Mouse (Mus musculus): Measurements from ENCODE around the gene Ano8.

The Ano8 gene

DNA sequence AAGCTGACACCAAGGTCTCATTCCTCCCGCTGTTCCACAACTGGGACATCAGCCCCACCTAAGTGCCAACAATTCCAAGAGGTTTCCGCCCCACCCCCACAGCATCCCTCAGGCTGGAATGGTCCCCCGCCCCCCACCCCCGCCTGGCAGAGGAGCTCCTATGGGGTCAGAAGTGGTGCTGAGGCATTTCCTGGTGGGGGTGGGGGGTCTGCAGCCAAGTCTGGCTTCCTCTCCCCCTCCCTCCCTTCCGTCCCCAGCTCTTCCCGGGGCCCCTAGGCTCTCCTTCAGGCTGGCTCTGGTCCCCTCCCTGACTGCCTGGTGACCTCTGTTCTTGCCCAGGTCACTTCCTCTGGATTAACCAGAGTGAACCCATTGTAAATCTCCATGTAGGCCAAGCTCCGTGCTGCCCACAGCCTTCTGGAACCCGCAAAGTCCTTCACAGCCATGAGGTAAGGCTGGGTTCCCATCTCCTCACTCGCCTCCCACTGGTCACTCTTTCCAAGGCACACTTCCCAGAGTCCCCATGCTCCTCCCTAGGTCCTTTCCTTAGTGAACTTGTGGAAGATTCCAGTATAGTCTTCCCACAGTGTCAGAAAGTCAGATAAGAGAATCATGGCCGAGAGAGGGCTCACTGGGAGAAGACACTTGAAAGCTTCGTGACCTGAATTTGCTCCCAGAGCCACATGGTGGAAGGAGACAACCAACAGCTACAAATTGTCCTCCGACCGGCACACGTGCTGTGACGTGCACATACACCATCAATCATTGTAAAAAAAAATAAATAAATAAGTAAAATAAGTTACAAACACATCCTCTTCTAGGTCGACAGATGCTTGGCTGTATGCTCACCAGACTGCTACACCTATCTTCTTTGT is 13.3 kb upstream of the Ano8 start:
- DNase-seq, result peak; percentile 82

DNA sequence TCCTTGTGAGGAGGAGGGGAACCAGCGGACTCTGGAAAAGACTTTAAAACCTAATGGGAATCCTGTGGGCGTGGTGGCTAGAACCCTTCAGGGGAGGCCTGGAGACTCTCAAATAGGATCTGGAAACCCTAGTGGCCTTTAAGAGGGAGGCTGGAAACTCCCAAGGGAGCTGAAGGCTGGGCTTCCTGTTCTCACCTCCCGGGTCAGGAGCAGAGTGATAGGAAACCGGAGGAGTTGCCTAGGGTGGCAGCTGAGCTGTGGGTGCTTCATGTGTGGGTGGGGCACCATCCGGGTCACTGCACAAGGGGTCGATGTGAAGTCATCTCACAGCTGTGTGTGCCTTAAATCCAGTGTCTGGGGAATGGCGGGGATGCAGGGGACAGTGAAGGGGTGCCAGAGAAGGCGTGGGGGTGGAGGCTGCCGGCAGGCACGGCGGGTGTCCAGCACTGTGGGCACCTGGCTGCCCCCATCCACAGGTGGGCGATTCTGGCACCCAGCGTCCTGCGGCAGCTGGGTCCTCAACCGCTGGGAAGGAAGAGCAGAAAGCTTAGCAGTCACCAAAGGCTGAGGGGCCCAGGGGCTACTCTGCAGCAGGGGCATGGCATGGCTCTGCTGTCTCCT is 12.2 kb upstream of the Ano8 start:
- DNase-seq, result peak; percentile 68

DNA sequence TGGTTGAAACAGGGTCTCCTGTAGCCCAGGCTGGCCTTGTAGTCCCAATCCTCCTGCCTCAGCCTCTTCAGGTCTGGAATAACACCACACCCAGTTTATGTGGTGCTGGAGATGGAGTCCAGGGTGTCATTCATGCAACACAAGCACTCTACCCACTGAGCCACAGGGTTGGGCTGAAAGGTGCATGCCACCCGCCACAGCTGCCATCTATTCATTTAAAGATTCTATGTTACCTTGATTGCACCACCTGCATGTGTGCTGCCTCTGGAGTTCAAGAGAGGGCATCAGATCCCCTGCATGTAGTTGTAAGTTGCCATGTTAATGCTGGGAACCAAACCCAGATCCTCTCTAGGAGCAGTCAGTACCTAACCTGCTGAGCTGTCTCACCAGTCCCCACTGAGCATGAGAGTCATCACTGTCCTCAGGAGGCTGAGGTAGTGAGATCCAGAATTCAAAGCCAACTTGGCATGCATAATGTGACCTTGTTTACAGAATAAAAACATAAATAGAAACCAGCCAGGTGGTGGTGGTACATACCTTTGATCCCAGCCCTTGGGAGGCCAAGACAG is 11.4 kb upstream of the Ano8 start:
- DNase-seq, result no peak

DNA sequence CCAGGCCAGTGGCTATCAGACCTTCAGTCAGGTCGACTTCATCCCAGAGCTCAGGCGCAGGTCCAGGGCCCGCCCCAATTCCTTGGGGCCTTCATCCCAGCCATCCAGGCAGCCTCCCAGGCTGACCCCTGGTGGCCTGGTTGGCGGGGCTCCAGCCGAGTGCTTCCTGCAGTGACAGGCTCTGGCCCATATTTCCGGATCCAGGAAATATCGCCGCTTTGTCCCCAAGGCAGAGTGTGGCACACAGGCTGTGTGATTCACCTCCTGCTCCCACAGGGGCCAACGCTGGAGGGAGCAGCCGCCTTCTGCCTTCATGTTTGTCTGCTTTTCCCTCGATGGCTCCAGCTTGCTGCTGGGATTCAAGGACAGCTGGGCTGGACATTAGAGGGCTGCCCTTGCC is 10.7 kb upstream of the Ano8 start:
- DNase-seq, result peak; percentile 98

DNA sequence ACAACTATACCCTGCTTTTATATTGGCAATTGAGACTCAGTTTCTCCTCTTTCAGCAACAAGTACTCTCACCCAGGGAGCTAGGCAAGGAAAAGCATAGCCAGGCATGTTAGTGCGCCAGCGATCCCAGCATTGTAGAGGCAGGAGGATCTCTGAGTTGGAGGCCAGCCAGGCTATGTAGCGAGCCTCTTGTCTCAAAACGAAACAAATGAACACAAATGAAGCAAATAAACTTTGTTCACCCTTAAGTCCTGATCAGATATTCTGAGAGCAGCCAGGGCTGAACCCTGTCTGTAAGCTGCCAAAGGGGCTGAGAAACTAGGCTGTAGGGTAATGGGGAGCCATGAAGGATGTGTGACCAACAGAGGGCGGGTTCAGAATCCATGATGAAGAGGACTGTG is 10.0 kb upstream of the Ano8 start:
- DNase-seq, result peak; percentile 61

DNA sequence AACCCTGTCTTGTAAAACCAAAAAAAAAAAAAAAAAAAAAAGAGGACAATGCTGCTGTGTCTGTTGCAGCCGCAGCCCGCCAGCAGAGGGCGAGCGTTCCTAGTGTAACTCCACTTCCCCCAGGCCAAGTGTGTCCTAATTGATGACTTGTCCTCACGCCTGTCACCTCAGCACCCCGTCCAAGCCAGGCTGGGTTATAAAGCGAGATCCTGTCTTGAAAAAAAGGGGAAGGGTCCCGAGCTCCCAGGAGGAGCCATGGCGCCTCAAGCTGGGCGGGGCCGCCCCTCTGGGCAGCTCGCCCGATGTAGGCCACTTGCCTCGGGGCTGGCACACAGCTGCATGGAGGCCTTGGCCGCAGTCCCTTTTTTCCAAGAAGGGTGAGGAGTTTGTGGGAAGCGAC is 9.3 kb upstream of the Ano8 start:
- peak; percentile 95 for DNase-seq

DNA sequence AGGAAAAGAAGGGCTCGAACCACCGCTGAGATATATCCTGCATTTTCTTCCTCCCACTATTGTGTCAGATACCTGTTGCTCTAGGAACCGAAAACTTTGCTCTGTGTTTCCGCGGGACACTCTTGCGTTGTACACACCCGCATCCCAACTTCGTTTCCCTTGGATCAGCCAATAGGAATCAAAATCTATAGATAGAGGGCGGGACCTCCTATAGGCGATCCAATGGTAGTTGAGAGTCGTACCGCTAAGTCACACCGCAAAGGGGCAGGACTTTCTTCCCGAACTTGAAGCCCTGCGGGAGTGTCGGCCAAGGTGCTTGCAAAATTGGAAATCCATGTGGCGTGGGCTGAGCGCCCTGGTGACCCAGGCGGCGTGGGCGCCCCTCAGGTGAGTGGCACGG is 2.7 kb upstream of the Ano8 start:
- DNase-seq, result peak; percentile 89

DNA sequence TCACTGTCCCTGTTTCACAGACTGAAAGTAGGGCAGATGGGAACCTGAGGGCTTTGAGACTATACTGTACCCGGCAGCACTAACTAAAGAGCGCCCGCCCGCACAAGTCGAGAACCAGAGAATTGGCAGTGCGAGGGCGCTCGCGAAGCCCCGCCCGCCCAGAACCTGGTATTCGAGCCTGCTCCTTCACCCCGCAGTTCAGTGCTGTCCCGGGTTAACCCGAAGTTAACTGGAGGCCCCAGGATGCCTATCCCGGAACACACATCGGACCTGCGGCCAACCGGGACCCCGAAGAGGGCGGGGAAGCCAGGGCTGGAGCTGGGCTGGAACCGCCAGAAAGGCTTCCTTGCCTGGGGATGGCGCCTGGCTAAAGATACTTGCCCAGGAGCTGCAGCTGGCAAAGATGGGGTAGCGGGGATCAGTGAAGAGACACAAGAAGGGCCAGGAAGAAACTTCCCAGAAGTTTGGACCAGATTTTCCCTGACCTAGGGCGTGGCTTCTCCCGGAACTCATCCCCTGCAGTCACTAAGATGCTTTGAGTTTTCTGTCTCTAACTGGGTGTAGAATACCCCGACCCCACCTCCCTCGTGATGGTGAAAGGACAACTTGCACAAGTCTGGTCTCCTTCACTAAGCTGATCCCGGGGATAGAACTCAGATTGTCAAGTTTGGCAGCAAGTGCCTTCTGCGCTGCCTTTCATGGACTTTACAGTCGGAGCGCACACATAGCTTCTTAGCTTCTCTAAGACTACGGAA is 2.1 kb upstream of the Ano8 start, which contains the start of gene Gtpbp3:
Gtpbp3 (plus strand) TSS at position 413 of the 755 bp plus-strand sequence.
- peak; percentile 90 for DNase-seq

DNA sequence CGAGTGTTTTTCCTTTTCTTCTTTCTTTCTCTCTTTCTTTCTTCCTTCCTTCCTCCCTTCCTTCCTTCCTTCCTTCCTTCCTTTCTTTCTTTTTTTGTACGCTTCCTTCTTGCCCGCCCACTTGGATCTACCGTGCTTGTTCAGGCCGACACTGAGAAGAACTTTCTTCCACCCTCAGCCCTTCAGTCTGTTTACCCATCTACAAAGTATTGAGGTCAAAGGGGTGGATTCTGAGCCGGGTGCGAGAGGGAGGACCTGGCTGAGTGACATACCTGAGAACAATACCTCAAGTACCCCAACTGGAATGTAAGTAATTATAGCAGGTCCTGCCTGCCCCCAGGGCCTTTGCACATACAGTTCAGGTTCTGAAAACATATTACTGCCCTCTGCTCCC is 370 bp upstream of the Ano8 start:
- DNase-seq, result no peak

DNA sequence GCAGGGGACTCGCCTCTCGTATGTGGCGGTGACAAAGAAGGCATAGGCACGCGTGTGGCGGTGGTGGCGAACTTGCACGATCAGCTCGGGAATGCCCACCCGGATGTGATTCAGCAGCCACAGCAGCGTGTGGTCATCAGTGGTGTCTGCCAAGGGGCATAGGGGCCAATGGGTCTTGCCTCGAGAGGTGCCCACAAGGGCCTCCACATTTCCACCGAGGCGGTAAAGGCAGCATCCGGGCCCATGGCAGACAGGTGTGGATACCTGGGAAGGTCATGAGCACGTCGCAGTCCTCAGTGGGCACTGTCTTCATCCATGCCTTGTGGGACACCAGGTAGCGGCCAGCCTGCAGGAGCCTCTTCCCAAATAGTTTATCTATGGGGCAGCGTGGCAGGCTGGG is 1.0 kb downstream of the Ano8 start:
- DNase-seq, result no peak

DNA sequence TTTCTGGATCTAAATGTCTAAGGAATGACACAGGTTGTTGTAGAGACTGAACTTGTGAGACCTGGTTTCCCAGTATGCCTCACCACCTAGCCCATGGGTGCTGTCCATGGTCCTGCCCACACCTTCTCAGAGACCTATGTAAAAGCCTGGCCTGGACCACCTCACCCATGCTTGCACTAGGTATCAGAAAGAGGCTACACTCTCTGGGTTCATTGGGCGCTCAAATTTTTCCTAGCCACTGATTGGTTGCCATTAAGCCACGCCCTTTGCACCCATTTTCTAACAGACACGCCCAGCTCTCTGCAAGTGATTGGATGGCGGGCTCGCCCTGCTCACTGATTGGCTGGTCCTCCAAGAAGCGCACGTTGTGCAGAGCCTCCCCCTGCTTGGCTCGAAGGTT is 1.8 kb downstream of the Ano8 start:
- DNase-seq, result peak; percentile 85

DNA sequence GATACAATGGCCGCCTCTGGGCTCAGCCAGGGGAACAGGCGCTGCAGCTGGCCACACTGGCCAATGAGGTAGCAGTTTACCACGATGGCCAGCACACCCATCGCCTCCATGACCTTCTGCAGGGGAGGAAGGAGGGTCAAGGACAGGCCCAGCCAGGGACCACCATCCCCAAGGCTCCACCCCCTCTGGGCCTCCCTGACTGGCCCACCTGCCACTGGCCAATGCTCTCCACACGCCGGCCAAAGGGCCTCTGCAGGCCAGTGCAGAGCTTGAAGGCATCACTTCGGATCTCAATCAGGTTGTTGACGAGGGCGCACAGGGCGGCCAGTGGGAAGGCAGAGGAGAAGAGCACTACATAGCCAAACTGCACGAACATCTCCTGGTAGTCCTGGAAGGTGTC is 6.8 kb downstream of the Ano8 start:
- no peak for DNase-seq

DNA sequence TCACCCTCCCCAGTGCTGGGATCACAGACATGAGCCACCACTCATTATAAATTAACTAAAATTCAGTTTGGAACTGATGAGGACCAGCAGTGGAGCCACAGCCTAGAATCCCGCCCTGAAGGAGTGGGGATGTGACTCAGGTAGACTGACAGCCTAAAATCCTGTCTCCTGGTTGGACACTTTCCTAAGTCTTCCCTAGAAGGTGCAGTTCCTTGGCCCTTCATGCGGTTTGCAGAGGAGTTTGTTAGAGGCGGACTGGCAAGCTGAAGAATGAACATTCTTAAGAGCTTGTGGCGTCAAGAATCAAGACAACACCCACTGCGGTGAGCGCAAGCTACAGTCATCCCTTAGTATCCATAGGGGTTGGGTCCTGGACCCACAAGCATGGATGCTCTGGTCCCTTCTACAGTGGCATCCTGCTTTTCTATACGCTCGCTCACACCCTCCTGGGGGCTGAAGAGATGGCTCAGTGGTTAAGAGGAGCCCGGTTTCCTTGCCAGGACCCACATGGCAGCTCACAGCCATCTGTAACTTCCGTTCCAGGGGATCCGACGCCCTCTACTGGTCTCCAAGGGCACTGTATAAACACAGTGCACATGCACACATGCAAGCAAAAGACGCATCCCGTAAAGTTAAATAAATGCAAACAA is 8.4 kb downstream of the Ano8 start:
- no peak for DNase-seq

DNA sequence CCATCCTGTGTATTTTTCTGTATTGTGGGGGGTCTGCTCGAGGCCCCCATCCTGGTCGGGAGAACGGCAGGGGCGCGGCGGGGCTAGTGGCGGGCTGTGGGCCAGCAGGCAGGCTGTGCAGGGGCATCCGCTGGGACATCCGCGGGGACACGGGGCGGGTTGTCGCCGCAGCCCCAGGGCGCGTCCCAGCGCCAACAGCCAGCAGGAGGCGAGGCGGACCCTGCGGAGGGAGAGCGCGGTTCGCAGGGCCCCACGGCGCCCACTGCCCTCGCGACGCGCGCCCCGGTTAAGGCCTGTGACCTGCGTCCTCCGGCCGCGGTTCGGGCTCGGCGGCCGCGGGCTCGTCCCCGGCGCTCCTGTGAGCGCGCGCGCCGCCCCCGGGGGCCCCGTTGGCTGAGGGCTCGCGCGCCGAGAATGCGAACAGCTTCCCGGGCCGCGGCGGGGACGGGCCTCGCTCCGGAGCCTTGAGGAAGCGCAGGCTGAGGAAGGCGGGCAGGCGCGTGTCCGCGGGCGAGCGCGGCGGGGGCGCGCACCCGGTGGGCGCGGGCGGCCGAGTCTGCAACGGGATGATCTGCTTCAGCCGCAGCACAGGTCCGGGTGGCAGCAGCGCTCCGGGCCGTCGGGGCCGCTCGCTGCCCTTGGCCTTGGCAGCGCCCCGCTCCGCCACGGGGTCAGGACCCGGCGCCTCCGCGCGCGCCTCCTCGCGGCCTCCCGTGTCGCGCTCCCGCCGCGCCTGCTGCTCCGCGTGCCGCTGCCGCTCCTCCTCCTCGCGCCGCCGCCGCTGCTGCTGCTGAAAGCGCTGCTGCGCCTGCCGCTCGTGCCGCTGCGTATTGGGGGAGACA is 9.4 kb downstream of the Ano8 start:
- DNase-seq, result peak; percentile 91

DNA sequence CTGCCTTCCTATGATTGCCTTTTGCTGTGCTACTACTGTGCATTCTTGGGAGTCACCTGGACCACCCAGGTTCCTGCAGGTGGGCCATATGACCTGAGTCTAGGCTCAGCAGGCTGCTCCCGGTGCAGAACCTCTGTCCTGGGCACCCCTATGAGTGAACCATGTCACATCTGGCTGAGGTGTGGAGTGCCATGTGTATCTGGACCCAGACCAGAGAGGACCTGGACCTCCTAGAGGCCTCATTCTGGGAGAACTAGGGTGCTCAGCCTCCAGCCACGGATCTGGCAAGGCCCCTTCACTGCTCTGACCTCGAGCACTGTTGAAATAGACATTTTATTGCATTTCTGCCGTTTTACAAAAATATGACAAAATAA is 10.1 kb downstream of the Ano8 start:
- peak; percentile 21 for DNase-seq

DNA sequence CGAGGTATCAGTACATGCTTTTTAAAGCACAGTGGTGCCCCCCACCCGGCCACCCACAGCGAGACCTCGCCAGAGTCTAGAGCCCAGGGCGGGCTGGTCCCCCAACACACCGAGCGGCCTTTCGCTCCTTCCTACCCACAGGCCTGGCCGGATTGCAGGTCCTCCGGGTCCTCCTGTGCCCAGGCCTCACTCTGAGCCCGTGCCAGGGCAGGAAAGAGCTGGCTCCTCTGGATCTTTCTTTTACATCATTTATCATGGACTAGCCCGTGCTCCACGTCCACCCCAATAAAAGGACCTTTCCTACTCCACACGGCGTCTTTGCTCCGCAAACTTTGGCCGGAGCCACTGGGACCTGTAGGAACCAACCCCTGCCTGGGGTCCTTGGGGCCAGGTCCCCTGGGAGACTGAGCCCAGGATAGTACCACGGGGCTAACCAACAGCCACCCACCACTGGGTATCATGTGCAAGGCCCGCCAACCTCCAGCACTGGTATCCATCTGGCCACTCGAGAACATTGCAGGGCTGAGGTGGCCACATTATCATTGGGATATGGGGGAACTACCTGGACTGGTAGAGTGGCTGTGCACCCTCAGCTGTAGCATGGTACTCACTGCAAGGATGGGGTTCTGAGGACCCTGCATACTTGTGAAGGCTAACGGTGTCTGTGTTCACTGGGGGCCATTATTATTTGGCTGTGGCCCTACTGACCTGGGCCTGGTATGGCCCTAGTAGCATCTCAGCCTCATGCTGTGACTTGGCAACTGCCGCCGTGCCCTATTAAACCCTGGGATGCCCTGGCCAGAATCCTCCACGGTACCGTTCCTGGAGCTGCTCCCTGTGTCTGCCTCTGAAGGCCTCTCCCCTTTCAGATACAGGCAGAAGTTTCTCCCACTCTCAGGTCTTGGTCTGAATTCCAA is 10.7 kb downstream of the Ano8 start:
- peak; percentile 21 for DNase-seq

DNA sequence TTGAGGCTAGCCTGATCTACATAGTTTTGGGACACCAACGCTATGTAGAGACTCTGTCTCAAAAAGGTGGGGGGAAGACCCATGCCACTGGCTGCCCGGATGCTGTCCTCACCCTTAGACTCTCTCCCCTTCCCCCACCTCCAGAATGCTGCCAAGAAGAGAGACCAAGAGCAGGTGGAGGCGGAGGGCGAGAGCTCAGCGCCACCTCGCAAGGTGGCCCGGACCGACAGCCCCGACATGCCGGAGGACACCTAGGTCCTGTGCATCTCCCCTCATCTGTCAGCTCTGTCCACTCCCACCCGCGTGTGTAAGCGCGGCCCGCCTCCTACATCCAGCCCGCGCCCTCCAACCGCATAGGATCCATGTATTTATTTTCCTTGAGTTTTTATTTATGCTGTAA is 11.4 kb downstream of the Ano8 start:
- peak; percentile 22 for DNase-seq

DNA sequence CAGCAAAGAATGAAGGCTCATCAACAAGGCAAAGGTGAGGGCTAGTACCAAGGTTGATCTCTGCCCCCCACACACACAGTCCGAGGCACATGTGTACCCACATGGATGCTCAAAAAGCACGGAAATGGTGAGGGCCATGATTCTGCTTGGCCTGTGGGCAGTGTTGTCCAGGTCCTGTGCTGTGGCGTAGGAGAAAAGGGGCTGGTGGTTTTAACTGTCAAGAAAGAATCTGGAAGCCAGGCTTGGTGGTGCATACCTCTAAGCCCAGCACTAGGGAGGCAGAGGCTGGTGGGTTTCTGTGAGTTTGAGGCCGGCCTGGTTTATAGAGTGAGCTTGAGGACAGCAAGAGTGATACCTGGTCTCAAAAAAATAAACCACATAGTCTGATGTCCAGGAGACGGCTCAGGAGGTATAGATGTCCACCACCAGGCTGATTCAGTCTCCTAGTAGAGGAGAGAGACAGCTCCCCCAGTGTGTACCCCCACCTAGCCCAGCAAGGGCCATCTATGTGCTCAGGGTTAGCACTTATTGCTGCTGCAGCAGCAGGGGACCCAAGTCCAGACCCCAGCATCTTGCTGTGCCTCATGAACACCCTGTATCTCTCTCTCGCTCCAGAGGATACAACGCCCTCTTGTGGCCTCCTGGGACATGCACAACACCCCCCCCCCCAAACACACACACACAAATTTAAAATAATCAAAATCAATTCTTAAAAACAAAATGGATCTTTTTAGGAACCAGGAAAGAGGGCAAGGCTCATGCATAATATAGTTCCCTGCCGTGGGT is 13.0 kb downstream of the Ano8 start:
- no peak for DNase-seq

DNA sequence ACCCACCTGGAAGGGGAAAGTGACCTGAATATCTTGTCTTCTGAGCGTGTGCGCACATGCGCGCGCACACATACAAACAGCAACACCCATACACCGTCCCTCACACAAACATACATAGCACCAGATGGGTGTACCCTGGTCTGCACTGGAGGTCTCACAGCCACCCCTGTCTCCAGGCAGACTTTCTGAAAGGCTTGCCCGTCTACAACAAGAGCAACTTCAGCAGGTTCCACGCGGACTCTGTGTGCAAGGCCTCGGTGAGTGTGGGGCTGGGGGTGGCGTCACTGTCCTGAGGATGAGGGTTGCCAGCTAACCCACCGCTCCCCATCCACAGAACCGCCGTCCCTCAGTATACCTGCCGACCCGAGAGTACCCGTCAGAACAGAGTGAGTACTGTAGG is 13.9 kb downstream of the Ano8 start:
- DNase-seq, result no peak

DNA sequence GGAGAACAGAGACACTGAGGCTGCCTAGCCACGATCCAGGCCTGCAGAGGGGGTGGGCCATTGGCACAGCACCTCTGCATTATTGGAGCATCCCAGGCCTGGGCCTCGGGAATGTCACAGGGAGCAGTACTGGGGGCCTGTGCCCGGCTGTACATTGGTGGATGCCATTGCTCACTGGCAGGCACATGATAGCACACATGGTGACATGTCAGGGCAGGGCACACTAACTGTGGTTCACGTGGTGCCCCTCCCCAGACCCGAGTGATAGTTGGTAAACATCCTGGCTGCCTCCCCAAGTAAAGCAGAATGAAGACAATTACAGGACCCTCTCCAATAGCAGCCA is 14.9 kb downstream of the Ano8 start:
- DNase-seq, result no peak

Measured in kidney, postnatal 10 days (tissue).